In the genomic region with DNA sequence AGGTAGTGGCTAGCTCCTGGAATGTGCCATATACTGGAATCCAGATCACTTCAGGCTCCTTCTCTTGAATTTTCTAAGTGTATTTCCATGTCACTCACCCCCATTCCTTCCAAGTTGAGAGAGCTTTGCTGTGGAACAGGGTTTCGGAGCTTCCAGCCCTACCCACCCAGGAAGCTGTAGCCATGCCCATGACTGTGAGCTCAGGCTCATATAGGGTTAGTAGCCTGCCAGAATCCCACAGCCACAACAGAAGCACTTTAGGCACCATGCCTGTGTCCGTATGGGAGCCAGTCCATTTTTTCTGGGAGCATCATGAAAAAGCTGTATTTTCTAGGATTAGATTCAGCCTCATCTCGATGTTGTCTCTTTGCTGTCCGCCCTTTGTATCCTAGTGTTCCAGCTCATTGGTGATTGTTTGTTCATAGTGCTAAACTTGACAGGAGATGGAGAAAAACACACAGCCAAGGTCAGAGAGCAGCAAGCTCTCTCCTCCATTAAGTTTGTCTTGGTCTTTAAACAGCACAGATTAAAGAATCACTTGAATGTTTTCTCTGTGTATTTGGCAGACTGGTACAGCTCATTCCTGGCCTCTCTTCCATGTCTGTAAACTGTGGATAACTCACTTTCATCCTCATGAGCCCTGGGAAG, we compare ENCODE assay signal across 17 mouse cellular contexts.
"Had no signal": no experiment of that assay in that cellular context is flagged by ENCODE, and none has a peak within 500 bp of the region (broad histone marks: within the 10 kb centered on the region; RNA-seq: fewer than 3 reads in every experiment).

No protein-coding gene starts in this region.

- H3K4me2 ChIP-seq: limb, embryonic 12.5 days; liver, embryonic 13.5 days; lung, embryonic 15.5 days; midbrain, embryonic 11.5 days; stomach, embryonic 15.5 days had no signal

- H3K36me3 ChIP-seq: limb, embryonic 12.5 days; liver, embryonic 13.5 days; lung, embryonic 15.5 days; stomach, embryonic 15.5 days had no signal

- DNase-seq: kidney, postnatal 10 days; layer of hippocampus, adult 9-11 months; layer of hippocampus, postnatal 36 days; liver; liver, embryonic 13.5 days; liver, postnatal 0 days; lung, postnatal 14 days; right cerebral cortex, postnatal 14 days; thymus, adult 2 months; thymus, postnatal 25 days had no signal

- ATAC-seq: liver, postnatal 0 days; midbrain, embryonic 16.5 days had no signal

- H3K27me3 ChIP-seq: limb, embryonic 12.5 days; liver, embryonic 13.5 days; lung, embryonic 15.5 days; megakaryocyte, embryonic 14.5 days; stomach, embryonic 15.5 days had no signal

- H3K27ac ChIP-seq: limb, embryonic 12.5 days; liver, embryonic 13.5 days; lung, embryonic 15.5 days; macrophage; stomach, embryonic 15.5 days had no signal

- H3K9me3 ChIP-seq: limb, embryonic 12.5 days; liver, embryonic 13.5 days; lung, embryonic 15.5 days; megakaryocyte, embryonic 14.5 days; stomach, embryonic 15.5 days had no signal

- H3K4me1 ChIP-seq: limb, embryonic 12.5 days; liver, embryonic 13.5 days; lung, embryonic 15.5 days; megakaryocyte, embryonic 14.5 days; stomach, embryonic 15.5 days had no signal

- H3K4me3 ChIP-seq: limb, embryonic 12.5 days; liver, embryonic 13.5 days; lung, embryonic 15.5 days; megakaryocyte, embryonic 14.5 days; stomach, embryonic 15.5 days had no signal

- H3K9ac ChIP-seq: limb, embryonic 12.5 days; liver, embryonic 13.5 days; liver, postnatal 0 days; lung, embryonic 15.5 days; stomach, embryonic 15.5 days had no signal
